Mouse (Mus musculus) small intestine, adult 2 months (tissue): ENCODE measurements around the gene Caprin1.

Experiments used
- CTCF ChIP-seq: fragments of 200-500 bp; IDR thresholded peaks from 2 replicates; pipeline ENCODE4 v1.5.1; 2012; ENCODE audit warnings: low read depth, mild to moderate bottlenecking, control low read depth, inconsistent platforms, low read length, moderate library complexity, mixed read lengths; ENCODE audit not compliant: insufficient replicate concordance, insufficient read length; ENCODE audit errors: extremely low read depth
- POLR2A ChIP-seq: fragments of 200-500 bp; IDR thresholded peaks from 2 replicates; pipeline ENCODE4 v1.6.1; 2012; ENCODE audit warnings: low read depth, mild to moderate bottlenecking, control low read depth, inconsistent platforms, low read length, moderate library complexity

- no peak for TF ChIP-seq CTCF
- TF ChIP-seq POLR2A: no peak
Measured at GRCm38 (mm10) chr2:103760421-103760820, 37.0 kb downstream of the Caprin1 start.
